Mouse (Mus musculus) telencephalon, adult 2 months (tissue): ENCODE measurements at regions not wholly inside any gene's neighbourhood (a gene's known extent, or its start where the extent isn't known, plus 50 kb on each side); places are given as distances from the start of the nearest gene placed in this dataset.

Experiments
- DNase-seq: peaks from one replicate; pipeline ENCODE4 v3.0.0-alpha.2; 2011; ENCODE audit warnings: low read depth, low spot score

- no peak for DNase-seq
Measured at GRCm38 (mm10) chr5:90164434-90164833, 59.4 kb downstream of the Cox18 start.

DNA sequence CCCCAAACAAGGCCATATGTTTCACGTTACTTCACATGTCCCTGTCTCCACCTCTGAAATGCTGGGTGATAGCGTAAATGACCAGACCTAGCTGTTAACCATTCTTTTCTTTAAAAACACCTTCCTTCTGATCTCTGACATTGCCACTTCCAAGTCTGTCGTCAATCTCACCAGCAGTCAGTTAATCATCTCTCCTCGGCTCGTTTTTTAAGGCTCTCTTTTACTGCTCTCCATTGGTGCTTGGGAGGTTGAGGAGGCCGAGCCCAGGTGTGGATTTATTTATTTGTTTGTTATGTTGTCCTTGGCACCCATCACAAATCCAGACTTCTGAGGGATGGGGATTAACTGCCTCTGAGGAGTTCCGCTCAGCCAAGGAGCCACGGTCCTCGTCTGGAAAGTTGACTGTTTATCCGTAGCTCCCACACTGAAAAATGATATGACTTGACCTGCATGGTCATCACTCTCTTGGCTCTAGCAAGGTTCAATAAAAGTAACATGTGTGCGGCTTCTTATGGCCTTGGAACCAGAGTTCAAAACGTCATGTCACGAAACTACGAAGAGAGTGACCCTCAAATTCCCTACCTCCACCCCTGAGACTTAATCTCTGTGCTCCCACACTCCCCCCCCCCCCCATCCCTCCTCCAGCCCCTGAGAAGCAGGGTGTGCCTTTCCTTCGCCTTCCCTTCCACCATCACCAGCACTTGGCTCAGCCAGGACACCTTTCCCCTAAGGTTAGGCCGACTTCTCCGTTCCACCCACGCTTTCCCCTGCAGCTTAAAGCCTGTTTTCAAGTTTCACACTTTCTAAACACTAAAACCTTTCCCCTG, 60.6 kb downstream of the Cox18 start:
- DNase-seq, result no peak

- no peak for DNase-seq
Measured at GRCm38 (mm10) chr5:90160281-90160680, 63.5 kb downstream of the Cox18 start.

GRCm38 (mm10) chr5:90156522-90156921, 67.3 kb downstream of the Cox18 start:
- DNase-seq, result no peak

DNA sequence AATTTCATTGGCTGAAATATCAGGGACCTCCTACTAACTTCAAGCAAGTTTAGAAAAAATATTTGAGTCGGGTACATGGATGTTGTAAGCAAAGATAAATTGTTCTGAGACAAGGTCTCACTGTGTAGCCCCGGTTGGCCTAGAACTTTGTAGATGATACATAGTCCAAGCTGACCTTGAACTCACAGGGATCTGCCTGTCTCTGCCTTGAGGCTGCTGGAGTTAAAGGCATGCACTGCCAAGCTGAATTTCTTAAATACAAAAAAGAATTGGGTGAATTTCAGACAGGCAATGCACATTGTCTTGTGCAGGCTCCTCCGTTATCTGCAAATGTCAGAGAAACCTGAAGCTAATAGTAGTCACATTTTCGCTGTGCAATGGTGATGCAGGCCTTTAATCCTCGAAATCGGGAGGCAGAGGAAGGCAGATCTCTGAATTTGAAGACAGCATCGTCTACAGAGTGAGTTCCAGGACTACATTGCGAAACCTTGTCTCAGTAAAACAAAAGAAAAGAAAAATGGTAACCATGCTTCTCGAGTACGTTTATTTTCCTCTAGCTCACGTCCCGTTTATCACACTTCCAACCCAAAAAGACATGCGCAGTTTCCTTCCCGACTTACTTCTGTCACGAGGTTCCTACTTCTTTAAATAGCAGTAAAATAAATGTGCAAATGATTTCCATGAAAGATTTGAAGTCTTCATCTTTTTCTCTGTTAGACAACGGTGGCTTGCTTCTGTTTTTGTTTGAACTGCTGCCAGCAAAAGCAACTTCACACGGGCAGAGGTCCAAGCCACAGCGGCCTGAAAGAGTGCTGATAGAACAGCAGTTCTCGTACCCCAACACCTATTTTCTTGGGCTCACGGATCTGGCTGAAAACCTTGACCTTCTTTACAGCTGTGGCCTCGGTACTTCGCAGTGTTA, 73.9 kb downstream of the Cox18 start:
- DNase-seq, result no peak

- DNase-seq, result no peak
Measured at GRCm38 (mm10) chr5:90135971-90136370, 87.8 kb downstream of the Cox18 start.

DNA sequence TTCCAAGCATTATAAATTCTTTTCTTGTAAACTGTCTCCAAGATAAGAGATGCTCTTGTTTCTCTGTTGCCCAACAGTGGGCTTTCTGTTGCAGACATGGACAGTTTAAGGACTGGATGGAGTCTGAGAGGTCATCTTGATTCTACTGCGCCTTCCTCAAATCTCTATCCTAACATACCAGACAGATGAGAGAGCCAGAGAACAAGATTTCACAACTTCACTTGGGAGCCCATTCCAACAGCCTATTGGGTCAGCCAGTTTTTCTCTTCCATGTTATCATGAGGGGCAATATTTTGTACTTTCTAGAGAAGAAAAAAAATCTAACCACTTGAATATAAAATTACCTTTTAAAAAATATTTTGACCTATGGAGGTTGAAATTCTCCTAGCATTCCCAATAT, 116.8 kb downstream of the Cox18 start:
- no peak for DNase-seq

GRCm38 (mm10) chr5:90104672-90105071, 119.1 kb downstream of the Cox18 start:
- no peak for DNase-seq

DNA sequence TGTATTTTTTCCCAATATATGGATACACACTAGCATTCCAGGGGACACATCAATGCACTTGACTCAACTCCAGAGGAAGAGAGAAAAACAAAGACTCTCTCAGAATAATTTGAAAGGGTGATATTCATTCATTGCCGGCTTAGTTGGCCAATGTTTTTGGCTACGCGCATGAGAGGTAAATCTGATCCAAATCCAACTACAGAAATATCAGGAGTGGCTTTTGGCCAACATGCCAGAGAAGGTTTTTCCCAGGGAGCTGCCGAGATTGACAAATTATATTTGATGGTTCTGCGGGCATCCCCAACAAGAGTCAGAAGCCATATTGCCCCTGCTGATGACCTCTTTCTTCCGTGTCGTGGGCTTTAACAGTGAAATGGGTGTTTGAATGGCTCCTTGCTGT, 135.3 kb downstream of the Cox18 start:
- DNase-seq, result no peak

DNA sequence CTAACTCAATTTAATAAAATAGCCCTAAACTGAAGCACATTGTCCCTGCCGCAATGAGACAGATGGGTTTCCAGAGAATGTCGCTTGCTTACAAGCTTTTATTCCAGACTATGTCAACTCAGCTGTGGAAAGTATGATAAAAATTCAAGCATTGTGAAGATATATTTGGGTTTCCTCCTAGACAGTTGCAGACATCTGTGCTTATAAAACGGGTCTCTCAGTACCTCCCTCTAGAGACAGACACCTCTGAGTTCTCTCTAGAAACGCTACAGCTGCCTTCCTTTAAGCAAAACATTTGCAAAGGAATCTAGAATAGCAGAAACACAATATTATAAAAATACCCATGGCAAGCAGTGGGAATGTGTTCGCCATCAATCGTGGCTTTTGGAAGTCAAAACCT, 137.3 kb downstream of the Cox18 start:
- peak; percentile 26 for DNase-seq

DNA sequence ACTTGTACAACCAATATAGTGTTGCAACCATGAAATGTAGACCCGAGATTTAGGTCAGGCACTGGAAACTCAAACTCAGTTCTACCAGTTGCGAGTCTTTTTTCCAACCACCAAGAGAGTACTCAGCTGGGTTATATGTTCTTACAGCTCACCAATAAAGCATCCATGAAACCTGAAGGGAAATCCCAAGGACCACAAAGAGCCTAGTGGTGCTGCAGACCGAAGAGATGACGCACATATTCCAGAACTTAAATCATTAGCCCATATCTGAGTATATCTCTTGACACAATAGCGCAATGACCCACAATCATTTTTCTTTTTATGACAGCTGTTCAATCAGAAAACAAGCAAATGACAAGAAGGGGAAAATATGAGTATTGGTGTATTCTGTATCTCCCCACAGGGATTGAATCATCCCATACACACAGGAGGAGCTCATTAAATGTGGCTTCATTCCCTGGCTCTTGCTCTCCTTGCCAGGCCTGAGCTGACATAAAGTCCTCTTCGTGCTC, 146.7 kb downstream of the Cox18 start:
- DNase-seq, result no peak

DNA sequence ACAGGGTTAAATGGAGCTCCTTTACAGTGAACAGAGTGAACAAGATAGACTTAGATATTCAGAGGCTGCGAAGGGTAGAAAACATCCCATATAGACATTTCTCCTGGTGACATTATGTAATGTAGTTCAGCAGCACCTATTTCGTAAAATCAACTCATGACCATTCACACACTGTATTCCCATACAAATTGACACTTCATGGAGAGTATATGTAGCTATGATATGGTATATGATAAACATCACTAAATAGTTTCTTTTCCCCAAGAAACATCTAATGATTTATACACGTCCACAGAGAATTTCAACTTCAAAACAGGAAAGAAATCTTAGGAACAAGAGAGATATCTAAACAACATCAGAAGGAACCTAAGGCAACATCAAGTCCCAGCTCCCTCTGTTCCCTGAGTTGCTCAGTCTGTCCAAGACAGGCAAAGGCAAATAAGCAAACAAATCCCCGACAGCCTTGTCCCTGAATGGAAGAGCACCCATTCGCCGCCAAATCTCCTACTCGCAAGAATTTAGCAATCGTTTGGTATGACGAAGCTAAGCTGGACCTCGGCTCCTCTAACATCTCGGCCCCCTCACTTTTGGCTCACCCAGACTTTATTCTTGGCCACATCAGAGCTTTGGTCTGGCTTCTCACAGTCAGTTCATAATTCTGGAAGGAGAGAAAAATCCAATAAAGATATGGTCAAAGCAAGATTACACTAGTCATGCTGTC, 148.0 kb downstream of the Cox18 start:
- no peak for DNase-seq

DNA sequence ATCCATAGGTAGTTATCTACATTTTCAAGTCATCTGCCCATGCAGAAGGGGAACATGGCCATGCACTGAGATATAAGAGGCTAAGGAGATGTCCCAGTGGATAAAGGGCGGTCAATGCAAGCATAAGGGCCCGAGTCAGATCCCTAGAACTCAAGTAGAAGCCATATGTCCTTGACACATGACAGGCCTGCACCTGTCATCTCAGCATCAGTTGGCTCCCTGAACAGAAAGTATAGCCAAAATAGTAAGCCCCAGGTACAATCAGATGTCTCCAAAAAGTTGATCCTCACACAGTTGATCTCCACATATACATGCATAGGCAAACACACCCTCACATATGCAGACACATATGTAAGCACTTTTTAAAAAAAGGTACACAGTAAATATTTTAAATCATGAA, 152.0 kb downstream of the Cox18 start:
- no peak for DNase-seq

GRCm38 (mm10) chr5:90068601-90069000, 155.2 kb downstream of the Cox18 start:
- DNase-seq, result no peak

DNA sequence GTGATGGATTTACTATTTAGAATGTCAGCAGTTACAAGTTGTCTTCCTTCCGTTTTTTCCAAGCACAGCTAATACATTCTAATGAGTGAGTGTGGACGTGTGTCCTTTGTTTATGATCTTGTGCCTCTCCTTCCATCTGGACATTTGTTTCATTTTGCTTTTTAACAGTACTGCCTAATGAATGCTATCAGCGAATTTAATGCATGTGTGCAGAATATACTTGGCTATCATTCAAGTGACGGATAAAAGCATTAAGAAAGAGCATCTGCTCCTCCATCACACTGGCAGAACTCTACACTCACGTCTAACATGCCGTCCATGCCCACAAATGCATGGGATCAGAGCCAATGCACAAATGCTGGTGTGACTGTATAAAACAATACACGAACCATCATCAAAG, 156.0 kb downstream of the Cox18 start:
- no peak for DNase-seq

GRCm38 (mm10) chr5:90065884-90066615, 157.8 kb downstream of the Cox18 start:
- DNase-seq, result peak; percentile 16

DNA sequence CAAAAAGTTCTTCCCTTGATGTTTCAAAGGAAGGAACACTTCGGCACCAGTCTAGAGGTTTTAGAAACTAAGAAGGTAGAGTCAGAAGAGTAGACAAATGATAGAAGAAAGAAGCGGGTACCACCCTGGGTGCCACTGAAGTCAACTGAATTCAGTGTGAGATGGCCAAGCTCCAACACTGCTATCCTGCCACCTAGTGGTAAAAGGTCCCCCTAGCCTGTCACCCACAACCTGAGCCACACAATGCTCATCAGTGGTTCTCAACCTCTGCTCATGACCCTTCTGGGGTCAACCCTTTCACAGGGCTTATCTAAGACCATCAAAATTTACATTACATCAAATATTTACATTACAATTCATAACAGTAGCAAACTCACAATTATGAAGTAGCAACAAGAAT, 168.1 kb downstream of the Cox18 start:
- no peak for DNase-seq

GRCm38 (mm10) chr5:90052516-90052915, 169.4 kb upstream of the Adamts3 start:
- no peak for DNase-seq

DNA sequence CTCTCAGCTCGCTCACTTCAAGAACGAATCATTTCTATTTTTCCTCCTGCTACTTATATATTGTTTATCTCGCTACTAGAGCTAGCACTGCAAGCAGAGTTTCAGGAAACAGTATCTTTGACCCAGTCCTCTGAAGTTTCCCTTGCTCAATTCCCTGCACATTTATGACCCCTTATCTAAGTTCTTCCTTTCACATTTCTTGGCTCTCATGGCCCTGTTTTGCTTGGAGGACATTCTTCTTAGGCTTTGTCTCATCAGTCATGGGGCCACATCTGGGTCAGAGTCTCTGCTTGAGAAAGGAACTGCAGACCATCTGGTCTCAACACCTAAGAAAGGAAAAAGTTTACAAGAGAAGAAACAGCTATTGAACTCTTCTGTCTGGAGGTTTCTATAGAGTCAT, 166.7 kb upstream of the Adamts3 start:
- no peak for DNase-seq

DNA sequence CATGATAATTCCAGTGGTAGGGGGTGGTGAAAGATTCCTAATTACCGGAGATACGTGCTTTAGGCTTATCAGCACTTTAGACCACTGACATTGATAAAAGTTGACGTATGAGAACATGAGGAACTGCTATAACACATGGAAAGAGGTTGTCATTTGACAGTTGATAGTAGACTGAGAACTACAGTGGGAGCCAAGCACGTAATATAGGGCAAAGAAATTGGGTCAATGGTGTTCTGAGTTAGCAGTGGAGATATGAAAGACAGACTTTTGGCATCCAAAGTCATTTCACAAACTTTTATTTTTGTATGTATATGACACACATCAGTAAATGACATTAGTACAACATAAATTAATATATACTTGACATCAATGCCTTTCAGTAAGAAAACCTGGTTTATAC, 159.6 kb upstream of the Adamts3 start:
- DNase-seq, result no peak

- DNase-seq, result peak; percentile 55
Measured at GRCm38 (mm10) chr5:90033103-90033502, 150.0 kb upstream of the Adamts3 start.
